Mouse (Mus musculus) kidney, adult 9 months (tissue): ENCODE data around the gene Ddx51.
A peak's percentile ranks its signal among the peaks of the same experiment; 100 is the strongest.

Experiments
- DNase-seq: peaks from one replicate; pipeline ENCODE4 v3.0.0; 2022

Ddx51 gene

GRCm38 (mm10) chr5:110652719-110653648 is at the start of gene Ddx51, which contains the start of gene Noc4l:
TSS of gene Ddx51 (plus strand) at chr5:110653451.
TSS of gene Noc4l (minus strand) at chr5:110653417.
- peak; percentile 94 for DNase-seq

- DNase-seq: no peak
Measured at GRCm38 (mm10) chr5:110604311-110604710, 48.9 kb upstream of the Ddx51 start.

GRCm38 (mm10) chr5:110605531-110606221 is 47.6 kb upstream of the Ddx51 start:
- no peak for DNase-seq

- DNase-seq: no peak
Measured at GRCm38 (mm10) chr5:110607767-110608166, 45.5 kb upstream of the Ddx51 start.

GRCm38 (mm10) chr5:110608336-110608735 is 44.9 kb upstream of the Ddx51 start:
- no peak for DNase-seq

- no peak for DNase-seq
Measured at GRCm38 (mm10) chr5:110608941-110609340, 44.3 kb upstream of the Ddx51 start.

- DNase-seq: no peak
Measured at GRCm38 (mm10) chr5:110609425-110609824, 43.8 kb upstream of the Ddx51 start.

GRCm38 (mm10) chr5:110609868-110610267 is 43.4 kb upstream of the Ddx51 start:
- no peak for DNase-seq

- no peak for DNase-seq
Measured at GRCm38 (mm10) chr5:110610484-110610883, 42.8 kb upstream of the Ddx51 start.

GRCm38 (mm10) chr5:110611435-110612158 is 41.7 kb upstream of the Ddx51 start:
- no peak for DNase-seq

- DNase-seq: no peak
Measured at GRCm38 (mm10) chr5:110619226-110619625, 34.0 kb upstream of the Ddx51 start.

GRCm38 (mm10) chr5:110624319-110624718 is 28.9 kb upstream of the Ddx51 start:
- DNase-seq: no peak

- DNase-seq: no peak
Measured at GRCm38 (mm10) chr5:110627351-110627750, 25.9 kb upstream of the Ddx51 start.

GRCm38 (mm10) chr5:110628156-110628555 is 25.1 kb upstream of the Ddx51 start:
- no peak for DNase-seq

GRCm38 (mm10) chr5:110629525-110630120 is 23.6 kb upstream of the Ddx51 start:
- peak; percentile 81 for DNase-seq

- peak; percentile 49 for DNase-seq
Measured at GRCm38 (mm10) chr5:110635951-110636707, 17.1 kb upstream of the Ddx51 start.

GRCm38 (mm10) chr5:110638306-110639074 is 14.8 kb upstream of the Ddx51 start:
- DNase-seq: no peak

GRCm38 (mm10) chr5:110639459-110639858 is 13.8 kb upstream of the Ddx51 start:
- peak; percentile 82 for DNase-seq

GRCm38 (mm10) chr5:110646377-110646776 is 6.9 kb upstream of the Ddx51 start:
- no peak for DNase-seq

- DNase-seq: no peak
Measured at GRCm38 (mm10) chr5:110653686-110654085, 435 bp downstream of the Ddx51 start.

- DNase-seq: no peak
Measured at GRCm38 (mm10) chr5:110659682-110660081, 6.4 kb downstream of the Ddx51 start.
